Mouse (Mus musculus): ENCODE measurements around the gene Oxct1.

Oxct1 gene

DNA sequence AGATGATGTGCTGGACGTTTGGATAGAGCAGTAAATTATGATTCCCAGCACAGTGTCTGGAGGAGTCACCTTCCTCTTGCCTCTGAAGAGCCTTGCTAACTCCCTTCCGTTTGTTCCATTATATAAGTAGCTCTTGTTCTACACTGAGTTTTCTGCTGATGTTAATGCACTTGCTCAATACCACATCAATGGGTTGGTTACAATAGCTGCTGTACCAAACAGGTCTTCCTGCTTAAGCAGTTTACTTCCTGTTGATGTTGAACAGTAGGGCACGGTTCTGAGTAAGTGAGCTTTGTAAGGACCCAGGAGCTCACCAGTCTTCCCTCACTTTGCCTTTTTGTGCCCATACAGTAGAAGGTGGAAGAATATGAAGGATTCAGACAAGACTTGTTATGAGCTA, 98.5 kb downstream of the Oxct1 start:
- no peak for DNase-seq (ENCODE audit: low read depth)

DNA sequence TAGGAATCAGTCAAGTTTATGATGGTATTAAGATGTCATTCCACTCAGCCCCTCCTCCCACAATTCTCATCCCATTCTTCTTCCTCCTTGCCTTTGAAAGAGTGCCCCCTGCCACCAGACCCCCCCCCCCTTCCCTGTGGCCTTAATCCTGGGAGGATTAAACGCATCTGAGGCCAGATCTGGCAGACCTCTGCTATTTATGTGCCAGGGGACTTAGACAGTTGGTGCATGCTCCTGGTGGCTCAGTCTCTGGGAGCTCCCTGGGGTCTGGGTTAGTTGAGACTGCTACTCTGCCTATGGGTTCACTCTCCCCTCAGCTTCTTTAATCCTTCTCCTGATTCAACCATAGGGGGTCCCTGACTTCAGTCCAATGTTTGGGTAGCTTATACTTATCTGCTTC, 112.3 kb downstream of the Oxct1 start:
- DNase-seq (ENCODE audit: low read depth), result no peak

DNA sequence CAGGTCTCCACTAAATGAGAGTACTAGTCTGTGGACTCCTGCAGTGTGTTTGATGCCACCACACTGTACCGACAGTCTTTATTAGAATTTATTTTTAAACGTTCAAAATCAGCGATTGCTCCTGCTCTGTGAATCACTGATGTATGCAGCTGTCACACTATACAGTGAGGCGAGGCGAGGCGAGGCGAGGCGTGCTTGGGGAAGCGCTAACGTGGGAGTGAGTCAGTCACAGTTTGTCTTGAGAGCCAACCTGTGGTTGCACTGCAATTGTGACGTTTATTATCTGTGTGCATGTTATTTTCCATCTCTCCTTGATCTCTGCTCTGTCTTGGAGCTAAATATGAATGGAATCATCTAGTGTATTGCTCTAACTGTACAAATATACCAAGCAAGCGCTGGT, 113.3 kb downstream of the Oxct1 start:
- DNase-seq (ENCODE audit: low read depth), result no peak

DNA sequence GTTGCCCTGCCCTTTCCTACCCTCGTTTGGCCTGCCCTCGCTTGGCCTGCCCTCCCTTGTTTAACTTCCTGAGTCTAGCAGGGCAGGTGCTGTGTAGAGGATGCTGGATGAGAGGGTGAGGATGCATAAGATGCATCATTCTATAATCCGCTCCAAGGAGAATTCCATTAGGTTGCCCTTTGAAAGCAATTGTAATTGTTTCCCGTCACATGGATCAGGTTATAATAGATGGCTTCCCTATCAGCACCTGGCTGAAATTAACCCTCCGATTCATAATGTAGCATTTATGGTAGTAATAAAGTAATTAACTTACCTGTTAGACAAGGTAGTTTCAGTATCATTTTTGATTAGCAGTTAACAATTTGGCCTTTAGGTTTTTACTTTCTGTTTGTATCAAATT, 119.2 kb downstream of the Oxct1 start:
- DNase-seq (ENCODE audit: low read depth), result no peak

DNA sequence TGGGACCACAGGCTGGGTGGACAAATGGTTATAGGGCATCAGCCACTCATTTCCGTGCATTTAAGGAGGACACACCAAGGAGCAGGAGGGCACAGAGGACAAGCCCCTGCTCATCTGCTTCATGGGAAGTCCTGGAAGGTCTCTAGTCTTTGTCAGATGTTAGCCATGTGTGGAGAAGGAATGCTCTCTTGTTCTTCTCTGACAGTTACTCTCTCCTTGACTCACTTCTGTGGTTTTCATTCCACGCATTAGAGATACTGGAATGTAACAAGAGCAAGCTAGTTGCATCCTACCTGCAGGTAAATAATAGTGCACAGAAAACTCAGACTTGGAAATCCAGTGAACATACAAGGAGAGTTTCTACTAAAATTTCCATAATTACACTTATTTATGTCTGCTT, 121.5 kb downstream of the Oxct1 start:
- DNase-seq (ENCODE audit: low read depth), result no peak

DNA sequence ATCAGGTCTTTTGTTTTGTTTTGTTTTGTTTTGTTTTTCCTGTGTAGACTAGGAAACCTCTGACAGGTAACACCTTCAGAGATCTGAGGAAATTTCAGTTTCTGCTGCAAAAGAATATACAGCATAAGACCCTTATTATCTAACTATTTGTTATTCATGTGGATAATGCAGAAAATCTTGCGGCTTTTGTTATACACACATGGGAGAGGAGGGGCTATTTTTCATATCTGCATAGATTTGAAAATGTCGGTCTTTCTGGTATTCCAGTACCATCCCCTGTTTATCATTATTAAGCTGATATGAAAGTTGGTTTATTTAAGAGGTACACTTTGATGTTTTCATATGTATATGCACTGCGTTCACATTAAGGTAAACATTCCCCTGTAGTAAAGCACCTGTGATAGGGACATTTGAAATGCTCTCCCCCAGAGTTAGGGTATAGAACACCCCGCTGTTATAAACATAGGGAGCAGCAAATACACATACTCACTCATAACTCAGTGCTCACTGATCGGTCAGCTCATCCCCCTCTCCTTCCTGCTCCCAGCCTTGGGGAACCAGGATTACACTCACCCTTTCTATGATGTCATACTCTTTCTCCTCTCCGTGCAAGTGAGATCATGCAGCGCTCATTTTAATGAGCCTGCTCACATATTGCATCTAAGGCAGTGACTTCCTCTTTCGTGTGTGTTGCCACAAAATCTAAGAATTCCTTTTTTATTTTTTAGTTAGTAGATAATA, 122.6 kb downstream of the Oxct1 start:
- no peak for DNase-seq (ENCODE audit: low read depth)

DNA sequence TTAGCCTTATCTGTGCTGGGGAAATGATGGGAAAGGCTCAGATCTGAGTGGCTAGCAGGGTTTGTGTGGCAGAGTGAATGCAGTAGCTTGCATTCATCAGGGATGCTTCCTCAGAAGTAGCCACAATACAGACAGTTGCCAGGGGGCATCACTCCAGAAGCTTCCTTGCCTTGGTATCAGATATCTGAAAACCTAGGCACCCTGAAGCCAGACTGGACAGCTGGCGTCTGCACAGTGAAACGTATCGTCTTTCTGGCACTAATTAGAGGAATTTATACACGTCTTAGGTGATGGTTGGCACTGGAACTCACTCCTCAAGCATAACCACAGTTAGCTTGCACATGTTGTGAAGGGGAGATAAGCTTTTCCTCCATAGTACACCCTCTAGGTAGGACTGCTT, 128.5 kb downstream of the Oxct1 start:
- no peak for DNase-seq (ENCODE audit: low read depth)

DNA sequence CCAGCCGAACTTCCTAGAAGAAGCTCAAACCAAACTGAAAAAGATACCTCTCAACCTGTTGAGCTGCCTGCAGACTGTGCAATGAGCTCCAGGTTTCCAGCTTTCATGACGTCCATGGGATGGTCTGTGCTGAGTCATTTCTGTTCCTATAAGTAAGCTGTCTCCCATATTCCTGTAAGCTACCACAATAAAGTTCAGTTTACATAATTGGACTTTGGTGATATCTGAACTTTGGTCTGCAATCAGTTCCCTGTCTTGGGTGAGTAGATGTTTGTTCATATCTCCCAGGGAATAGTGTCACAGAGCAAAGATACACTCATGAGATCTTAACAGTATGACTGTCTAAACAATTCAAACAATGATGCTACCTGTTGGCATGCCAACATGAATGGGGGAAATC, 141.8 kb downstream of the Oxct1 start:
- DNase-seq (ENCODE audit: low read depth), result no peak

DNA sequence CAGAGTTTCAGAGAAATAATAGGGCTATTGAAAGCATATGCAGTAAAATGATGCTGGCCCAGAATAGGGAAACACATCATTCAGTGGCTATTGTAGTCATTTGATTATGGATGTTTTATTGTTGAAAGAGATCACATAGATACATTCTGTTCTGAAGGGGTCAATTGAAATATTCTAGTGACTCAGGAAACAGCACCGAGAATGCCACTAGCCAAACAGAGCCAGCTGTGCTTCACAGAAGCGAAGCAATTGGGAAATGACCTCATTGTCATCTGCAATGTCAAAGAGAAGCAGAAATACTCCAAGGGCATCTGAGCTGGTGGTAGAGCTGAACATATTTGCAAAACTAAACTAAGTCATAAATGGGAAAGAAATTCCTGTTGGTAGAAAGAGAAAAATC, 145.4 kb downstream of the Oxct1 start:
- DNase-seq (ENCODE audit: low read depth), result no peak

DNA sequence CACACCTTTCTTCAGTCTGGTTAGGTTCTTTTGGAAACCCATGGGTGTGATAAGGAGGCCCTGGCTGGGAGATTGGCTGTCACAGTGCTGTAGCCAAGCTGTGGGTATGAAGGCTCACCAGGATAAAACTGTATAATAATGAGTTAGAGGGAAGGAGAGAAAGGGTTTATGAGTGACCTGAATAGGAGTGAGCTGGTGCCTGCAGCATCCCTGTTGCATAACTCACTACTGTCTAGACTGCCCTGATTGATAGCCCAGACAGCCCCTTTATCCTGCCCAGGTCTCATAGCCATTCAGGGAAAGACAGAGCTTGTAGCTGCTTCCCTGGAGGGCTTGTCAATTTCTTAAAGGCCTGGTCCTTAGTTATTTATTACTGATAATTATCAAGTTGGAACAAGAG, 171.7 kb downstream of the Oxct1 start:
- DNase-seq (ENCODE audit: low read depth), result no peak

Data from c-Kit-positive CD71-negative TER-119-negative erythroid progenitor cells, embryonic 14.5 days (primary cell).